Mouse (Mus musculus) large intestine, adult 2 months (tissue): ENCODE measurements around the gene Msl3. TPM values are rescaled to one million over a fixed set of nuclear protein-coding genes. Genes with fewer than 3 reads are reported as not detected.
"Not testable (repeated sequence)": the region's sequence is repeated elsewhere in the genome, so short reads cannot be mapped to it uniquely, and the experiment has no call there.

Source experiments
- DNase-seq: peaks from one replicate; pipeline ENCODE4 v3.0.0-alpha.2; 2012; ENCODE audit warnings: low read depth, low spot score
- WGBS: fragments of 180-500 bp; shearing (Covaris S2); methylation state at CpG from one replicate; pipeline ENCODE4 v1.1.7; 2018; 5-methylcytosine and 5-hydroxymethylcytosine counted together
- polyA plus RNA-seq: library from polyadenylated mRNA; depleted of rRNA; stranded (reverse); fragments of >200 nt; gene quantifications from 2 replicates; pipeline ENCODE4 v1.2.3, GENCODE M21; 2012; rRNA removed

The Msl3 gene
- polyA plus RNA-seq, result 12.8 and 16.1 TPM in 2 replicates

GRCm38 (mm10) chrX:168673525-168674406 is at the start of gene Msl3:
Gene Msl3, minus strand, starts transcription at chrX:168673898.
- no peak for DNase-seq
- WGBS, result 20% methylated on average over 87 of the region's 88 CpGs

DNA sequence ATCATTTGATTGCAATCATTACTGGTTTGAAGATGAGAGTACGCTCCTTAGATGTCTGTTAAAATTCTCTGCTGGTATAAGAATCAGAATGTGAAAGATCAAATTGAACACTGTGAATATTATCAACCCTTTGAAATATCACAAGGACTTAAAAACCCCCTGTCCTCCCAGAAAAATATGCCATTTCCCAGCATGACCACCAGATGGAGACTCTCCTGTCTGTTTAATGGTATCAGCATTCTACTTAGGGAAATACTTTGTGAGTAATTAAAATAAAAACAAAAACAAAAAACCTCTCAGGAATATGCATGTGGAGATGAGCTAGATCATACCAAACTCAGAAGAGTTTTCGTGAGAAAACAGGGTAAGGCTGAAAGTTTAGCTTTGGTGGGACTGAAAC is 44.3 kb upstream of the Msl3 start:
- no peak for DNase-seq
- 56% methylated on average over 2 of the region's 2 CpGs for WGBS

- DNase-seq, result no peak
- 15% methylated on average over 10 of the region's 10 CpGs for WGBS
These were observed 787 bp upstream of the Msl3 start for GRCm38 (mm10) chrX:168674407-168674962.

GRCm38 (mm10) chrX:168672913-168673524 is 679 bp downstream of the Msl3 start:
- 15% methylated on average over 31 of the region's 31 CpGs for WGBS
- DNase-seq, result no peak

DNA sequence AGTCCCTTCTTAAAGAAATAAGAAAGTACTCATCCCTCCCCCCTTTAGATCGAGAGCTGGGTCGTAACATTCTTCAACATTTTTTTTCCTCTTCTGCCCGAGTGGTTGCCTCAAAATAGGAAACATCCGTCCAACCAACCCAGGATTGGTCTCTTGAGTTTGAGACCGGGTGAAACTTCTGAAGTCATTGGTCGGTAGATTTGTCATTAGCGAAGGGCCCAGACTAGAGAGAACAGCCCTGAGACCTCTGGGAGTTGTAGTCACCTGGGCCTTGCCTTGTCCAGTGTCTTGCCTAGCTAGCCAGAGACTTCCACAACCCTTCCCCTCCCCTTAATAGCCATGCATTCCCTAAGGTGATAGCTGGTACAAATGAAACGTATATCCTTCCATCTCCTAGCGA is 1.3 kb downstream of the Msl3 start:
- 18% methylated on average over 9 of the region's 9 CpGs for WGBS
- DNase-seq, result no peak

DNA sequence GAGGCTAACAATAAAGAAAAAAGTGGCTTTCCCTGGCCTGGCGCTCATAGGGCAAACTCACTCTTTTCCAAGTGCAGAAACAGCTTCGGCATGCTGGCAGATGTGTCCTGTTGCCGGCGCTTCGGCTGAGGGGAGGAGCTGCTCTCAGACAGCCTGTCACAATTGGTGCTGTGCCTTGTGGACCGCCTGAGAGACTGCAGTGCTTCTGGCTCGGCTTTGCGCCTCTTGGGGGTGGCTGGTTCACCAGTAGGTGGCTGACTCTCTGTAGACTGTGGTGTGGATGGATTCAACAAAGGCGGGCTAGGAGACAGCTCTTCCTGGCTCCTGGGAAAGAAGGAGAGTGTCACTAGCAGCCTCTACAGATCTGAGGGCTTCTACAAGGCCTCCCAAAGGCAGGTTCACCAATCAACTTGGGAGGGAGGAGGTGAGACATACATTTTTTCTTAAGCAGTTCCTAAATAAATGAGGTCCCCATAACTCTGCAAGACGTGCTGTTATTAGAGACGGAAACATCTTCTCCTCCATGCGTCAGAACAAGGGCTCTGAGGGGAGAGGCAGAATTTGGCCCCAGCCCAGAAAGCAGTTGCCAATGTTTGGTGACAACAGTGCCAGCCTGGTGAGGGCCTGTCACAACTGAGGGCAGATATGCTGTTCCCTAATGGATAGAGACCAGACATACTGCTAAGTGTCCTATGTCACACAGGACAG is 9.6 kb downstream of the Msl3 start:
- DNase-seq, result no peak
- 76% methylated on average over 12 of the region's 12 CpGs for WGBS

DNA sequence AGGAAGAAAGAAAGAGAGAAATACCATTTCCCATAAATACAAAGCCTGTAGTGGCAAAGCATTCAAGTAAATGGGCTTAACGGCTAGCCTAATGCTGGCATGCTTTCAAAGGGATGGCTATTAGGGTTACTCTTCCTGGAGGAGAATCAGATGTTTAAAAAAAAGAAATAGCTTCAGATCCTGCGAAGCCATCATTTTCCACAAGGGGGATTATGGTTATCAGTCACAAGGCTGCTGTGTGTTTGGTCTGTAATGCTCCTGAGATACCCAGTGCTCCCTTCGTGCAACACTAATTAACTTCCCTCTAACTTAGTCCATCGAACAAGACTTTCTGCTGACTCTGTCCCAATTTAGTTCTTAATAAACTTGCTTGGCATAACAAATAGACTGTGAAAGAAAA is 13.5 kb downstream of the Msl3 start:
- DNase-seq, result no peak
- WGBS, result 60% methylated on average over 4 of the region's 4 CpGs

- DNase-seq, result not testable (repeated sequence)
- WGBS, result 53% methylated on average over 4 of the region's 4 CpGs
These were observed 13.9 kb downstream of the Msl3 start for GRCm38 (mm10) chrX:168659803-168660202.

DNA sequence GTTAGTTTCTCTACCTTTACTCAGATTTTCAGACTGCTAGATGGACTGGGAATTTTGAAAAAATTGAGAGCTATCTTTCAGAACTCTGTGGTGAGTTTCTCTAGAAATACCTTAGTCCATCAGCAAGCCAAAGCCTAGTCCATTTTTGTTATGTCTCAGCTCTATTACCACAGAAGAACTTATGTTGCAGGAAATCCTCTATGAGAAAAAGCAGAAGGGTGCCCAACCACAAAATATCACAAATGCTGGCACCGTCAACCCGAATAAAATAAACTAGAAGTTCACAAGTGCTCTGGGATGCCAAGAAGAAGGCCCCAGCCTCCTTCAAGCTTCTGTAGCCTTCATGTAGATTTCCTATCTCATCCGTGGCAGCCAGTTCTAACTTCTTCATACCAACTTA is 14.4 kb downstream of the Msl3 start:
- no peak for DNase-seq
- WGBS, result 87% methylated on average over 3 of the region's 3 CpGs

DNA sequence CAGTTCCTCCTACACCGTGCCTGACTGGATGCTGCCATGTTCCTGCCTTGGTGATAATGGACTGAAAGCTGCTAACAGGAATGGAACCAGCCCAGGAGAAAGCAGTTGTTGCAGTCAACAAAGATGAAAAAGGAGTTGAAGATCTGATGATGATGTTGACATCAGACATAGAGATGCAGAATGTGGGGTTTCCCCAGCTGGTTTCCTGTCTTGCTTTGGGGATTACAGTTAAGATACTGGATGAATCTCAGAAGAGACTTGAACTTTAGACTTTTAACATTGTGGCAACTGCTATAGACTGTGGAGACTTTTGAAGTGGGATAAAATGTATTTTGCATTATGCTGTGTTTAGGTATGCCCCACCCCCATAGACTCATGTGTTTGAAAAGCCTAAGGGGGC is 15.9 kb downstream of the Msl3 start:
- WGBS, result 90% methylated on average over 1 of the region's 1 CpGs
- no peak for DNase-seq

- WGBS, result 48% methylated on average over 2 of the region's 2 CpGs
- DNase-seq, result no peak
These were observed 24.4 kb downstream of the Msl3 start for GRCm38 (mm10) chrX:168649336-168649735.

GRCm38 (mm10) chrX:168647746-168648145 is 26.0 kb downstream of the Msl3 start:
- WGBS, result 75% methylated on average over 3 of the region's 3 CpGs

DNA sequence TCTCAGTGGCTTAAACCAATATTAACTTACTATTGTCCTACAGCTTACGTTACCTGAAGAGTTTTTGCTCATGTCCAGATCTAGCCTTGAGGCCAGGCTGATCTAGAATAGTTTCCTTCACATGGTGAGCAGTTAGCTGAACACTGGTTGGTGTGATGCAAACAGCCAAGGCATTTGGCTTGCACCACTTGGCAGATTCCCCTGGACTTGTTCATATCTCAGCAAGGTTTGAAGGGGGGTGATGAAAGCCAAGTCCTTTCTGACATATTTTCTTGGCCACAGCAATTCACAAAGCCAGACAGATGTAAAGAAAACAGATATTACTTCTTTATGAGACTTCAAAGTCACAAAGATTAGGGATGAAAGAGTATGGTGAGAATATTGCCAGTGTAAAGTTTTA is 30.2 kb downstream of the Msl3 start:
- 89% methylated on average over 1 of the region's 1 CpGs for WGBS
- no peak for DNase-seq

More at GRCm38 (mm10) chrX:168647746-168648145, 26.0 kb downstream of the Msl3 start:
- DNase-seq, result no peak

DNA sequence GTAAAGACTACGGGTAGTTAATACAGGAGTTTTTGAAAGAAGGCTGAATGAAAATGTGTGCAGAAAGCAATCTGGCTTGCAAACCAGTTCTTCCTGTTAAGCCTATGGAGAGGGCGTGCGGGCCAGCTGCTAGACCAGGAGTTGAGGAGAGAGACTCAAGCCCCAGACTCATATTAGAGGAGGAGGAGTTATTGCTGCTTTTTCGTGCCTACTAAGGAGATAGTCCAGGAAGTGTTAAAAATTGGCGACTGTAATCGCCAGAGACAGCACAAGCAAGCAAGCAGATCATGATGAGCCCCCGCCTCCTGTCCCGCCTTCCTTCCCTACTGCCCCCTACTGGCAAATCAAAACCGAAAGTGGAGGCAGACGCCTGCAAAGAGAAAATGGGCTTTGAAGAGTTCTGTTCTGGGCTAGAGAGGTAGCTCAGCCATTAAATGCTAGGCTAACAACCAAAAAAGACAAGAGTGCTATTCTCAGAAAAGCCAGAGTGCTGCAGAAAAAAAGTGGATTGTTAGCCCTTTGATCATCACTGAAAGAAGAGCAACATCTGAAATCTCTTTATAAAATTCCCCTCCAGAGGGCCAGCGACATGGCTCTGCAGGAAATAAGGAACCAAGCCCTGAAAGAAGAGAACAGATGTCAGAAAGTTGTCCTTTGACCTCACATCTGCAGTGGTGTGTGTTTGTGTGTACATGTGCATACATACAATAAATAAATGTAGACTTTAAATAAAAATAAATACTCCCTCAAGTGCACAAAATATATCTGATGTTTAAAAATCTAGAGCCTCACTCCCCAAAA is 33.9 kb downstream of the Msl3 start:
- 15% methylated on average over 11 of the region's 11 CpGs for WGBS
- DNase-seq, result peak; percentile 36

Other genes starting within 250 kb of the Msl3 start
- 0.02 and 0.04 TPM in 2 replicates for gene Frmpd4, start 96.7 kb downstream of the Msl3 start, polyA plus RNA-seq
- 1.1 and 1.6 TPM in 2 replicates for gene Arhgap6, start 121.2 kb upstream of the Msl3 start, polyA plus RNA-seq